Mouse (Mus musculus) cerebellum, adult 2 months (tissue): ENCODE measurements around the gene Plekhg1. TPM values are rescaled to one million over a fixed set of nuclear protein-coding genes. Genes with fewer than 3 reads are reported as not detected.
A peak's percentile ranks its signal among the peaks of the same experiment; 100 is the strongest.

ENCODE experiments used
- DNase-seq, 2 experiments: peaks; one replicate each; pipeline ENCODE4 v3.0.0; 2021
- H3K27ac ChIP-seq: fragments of 200-500 bp; 2 replicates; pipeline ENCODE4 v1.5.1; 2012; ENCODE audit warnings: low read length, control low read depth, inconsistent platforms; ENCODE audit not compliant: insufficient read depth
- H3K27me3 ChIP-seq: fragments of 200-500 bp; 2 replicates; pipeline ENCODE4 v1.6.1; 2012; ENCODE audit warnings: inconsistent platforms, mild to moderate bottlenecking, low read length, moderate library complexity; ENCODE audit not compliant: control insufficient read depth, insufficient read depth
- H3K4me1 ChIP-seq: fragments of 200-500 bp; 2 replicates; pipeline ENCODE4 v1.6.1; 2011; ENCODE audit warnings: low read length; ENCODE audit not compliant: control insufficient read depth, insufficient read depth
- H3K4me3 ChIP-seq: fragments of 200-500 bp; replicated peaks from 2 replicates; pipeline ENCODE3; 2011; ENCODE audit warnings: mild to moderate bottlenecking, low read depth, low read length, control low read depth; ENCODE audit not compliant: insufficient read depth
- CTCF ChIP-seq: fragments of 200-500 bp; IDR thresholded peaks from 2 replicates; pipeline ENCODE4 v1.5.1; 2011; ENCODE audit warnings: low read depth, mild to moderate bottlenecking, control low read depth, low read length, moderate library complexity, borderline replicate concordance; ENCODE audit not compliant: insufficient read depth
- POLR2A ChIP-seq: fragments of 200-500 bp; IDR thresholded peaks from 2 replicates; pipeline ENCODE4 v1.6.1; 2011; ENCODE audit warnings: low read length, control low read depth, borderline replicate concordance; ENCODE audit not compliant: insufficient read depth
- WGBS: fragments of 180-500 bp; shearing (Covaris S2); methylation state at CpG from one replicate; pipeline ENCODE4 v1.1.7; 2018; 5-methylcytosine and 5-hydroxymethylcytosine counted together
- polyA plus RNA-seq: library from polyadenylated mRNA; depleted of rRNA; stranded (reverse); fragments of >200 nt; gene quantifications from 2 replicates; pipeline ENCODE4 v1.2.3, GENCODE M21; 2012; rRNA removed

Plekhg1 gene
- polyA plus RNA-seq, 1 experiment = 9.5 TPM

- peak; percentile 57 to 67 for DNase-seq
- TF ChIP-seq CTCF (peak; percentile 85), POLR2A (no peak)
- Histone ChIP-seq H3K27me3 (no peaks in the 10 kb centered on the region), H3K27ac (no peak overlapping the region), H3K4me1 (no peaks in the 10 kb centered on the region), H3K4me3 (no peak overlapping the region)
- 48% methylated on average over 15 of the region's 15 CpGs for WGBS
Observed at GRCm38 (mm10) chr10:3996170-3996876, 256.2 kb downstream of the Plekhg1 start.

- no peaks in the 10 kb centered on the region for H3K27me3 ChIP-seq
- WGBS = 81% methylated on average over 7 of the region's 7 CpGs
- H3K27ac ChIP-seq = no peak overlapping the region
- DNase-seq = no peak
- no peaks in the 10 kb centered on the region for H3K4me1 ChIP-seq
- TF ChIP-seq POLR2A = no peak
- no peak for TF ChIP-seq CTCF
- no peak overlapping the region for H3K4me3 ChIP-seq
Observed at GRCm38 (mm10) chr10:3997851-3998426, 257.8 kb downstream of the Plekhg1 start.

- no peak overlapping the region for H3K4me3 ChIP-seq
- H3K27me3 ChIP-seq = no peaks in the 10 kb centered on the region
- WGBS = 65% methylated on average over 5 of the region's 5 CpGs
- no peak for TF ChIP-seq CTCF
- TF ChIP-seq POLR2A = no peak
- no peak overlapping the region for H3K27ac ChIP-seq
- no peaks in the 10 kb centered on the region for H3K4me1 ChIP-seq
- DNase-seq = no peak
Observed at GRCm38 (mm10) chr10:4002711-4003110, 262.5 kb downstream of the Plekhg1 start.

GRCm38 (mm10) chr10:4005191-4005590 lies 265.0 kb downstream of the Plekhg1 start:
- Histone ChIP-seq H3K27ac (no peak overlapping the region), H3K4me3 (no peak overlapping the region), H3K27me3 (no peaks in the 10 kb centered on the region), H3K4me1 (no peaks in the 10 kb centered on the region)
- no peak for TF ChIP-seq CTCF
- no peak for TF ChIP-seq POLR2A
- no peak for DNase-seq
- WGBS = 88% methylated on average over 7 of the region's 7 CpGs

- H3K4me1 ChIP-seq = no peaks in the 10 kb centered on the region
- H3K27ac ChIP-seq = no peak overlapping the region
- no peak for DNase-seq
- H3K27me3 ChIP-seq = no peaks in the 10 kb centered on the region
- TF ChIP-seq CTCF (no peak), POLR2A (no peak)
- no peak overlapping the region for H3K4me3 ChIP-seq
- WGBS = 52% methylated on average over 7 of the region's 7 CpGs
Observed at GRCm38 (mm10) chr10:4006296-4007015, 266.3 kb downstream of the Plekhg1 start.

Other genes starting within 250 kb of the Plekhg1 start
- 0.52 and 0.59 TPM in 2 replicates for gene Iyd, start 200.1 kb upstream of the Plekhg1 start, polyA plus RNA-seq
- 12.5 and 12.6 TPM in 2 replicates for gene Mthfd1l, start 232.8 kb downstream of the Plekhg1 start, polyA plus RNA-seq